Mouse (Mus musculus) midbrain, embryonic 15.5 days (tissue): ENCODE measurements at regions not wholly inside any gene's neighbourhood (a gene's known extent, or its start where the extent isn't known, plus 50 kb on each side); places are given as distances from the start of the nearest gene placed in this dataset.
A peak's percentile ranks its signal among the peaks of the same experiment; 100 is the strongest.

Experiments
- ATAC-seq: fragments of 200-750 bp; cut with Nextera tagmentation; replicated peaks from 2 replicates; pipeline ENCODE4 v1.8.0; 2017; ENCODE audit warnings: moderate TSS enrichment
- H3K27ac ChIP-seq: fragments of 300-500 bp; sonication (generic); 2 replicates; pipeline ENCODE4 v1.5.1; 2015; ENCODE audit warnings: mild to moderate bottlenecking, inconsistent platforms
- H3K27me3 ChIP-seq: fragments of 300-500 bp; sonication (generic); replicated peaks from 2 replicates; pipeline ENCODE4 v1.6.1; 2015; ENCODE audit warnings: inconsistent platforms
- H3K36me3 ChIP-seq: fragments of 300-500 bp; sonication (generic); replicated peaks from 2 replicates; pipeline ENCODE4 v1.6.1; 2015; ENCODE audit warnings: inconsistent platforms
- H3K4me1 ChIP-seq: fragments of 300-500 bp; sonication (generic); 2 replicates; pipeline ENCODE4 v1.6.1; 2015; ENCODE audit warnings: inconsistent platforms
- H3K4me2 ChIP-seq: fragments of 300-500 bp; sonication (generic); 2 replicates; pipeline ENCODE4 v1.6.1; 2015; ENCODE audit warnings: inconsistent platforms, mild to moderate bottlenecking, moderate library complexity
- H3K4me3 ChIP-seq: fragments of 300-500 bp; sonication (generic); 2 replicates; pipeline ENCODE4 v1.5.1; 2015; ENCODE audit warnings: mild to moderate bottlenecking, inconsistent platforms
- H3K9ac ChIP-seq: fragments of 300-500 bp; sonication (generic); 2 replicates; pipeline ENCODE4 v1.6.1; 2015; ENCODE audit warnings: mild to moderate bottlenecking, inconsistent platforms
- H3K9me3 ChIP-seq: fragments of 300-500 bp; sonication (generic); 2 replicates; pipeline ENCODE4 v1.6.1; 2016; ENCODE audit warnings: inconsistent platforms
- WGBS: fragments of 180-500 bp; shearing (Covaris S2); methylation state at CpG from one replicate; pipeline ENCODE4 v1.1.7; 2015; ENCODE audit warnings: mixed read lengths; 5-methylcytosine and 5-hydroxymethylcytosine counted together

GRCm38 (mm10) chr3:104712711-104713110 lies 68.1 kb upstream of the Ppm1j start:
- H3K4me1 ChIP-seq: peaks cover 8% of the 10 kb centered on the region
- no peak overlapping the region for H3K4me2 ChIP-seq
- no peak overlapping the region for H3K4me3 ChIP-seq
- WGBS: 87% methylated on average over 3 of the region's 3 CpGs
- no peaks in the 10 kb centered on the region for H3K27me3 ChIP-seq
- no peak overlapping the region for H3K27ac ChIP-seq
- no peak overlapping the region for H3K9ac ChIP-seq
- H3K9me3 ChIP-seq: no peaks in the 10 kb centered on the region
- H3K36me3 ChIP-seq: no peaks in the 10 kb centered on the region
- no peak for ATAC-seq

- WGBS: 29% methylated on average over 8 of the region's 8 CpGs
- peak; percentile 89 for ATAC-seq
- Histone ChIP-seq H3K36me3 (no peaks in the 10 kb centered on the region), H3K9ac (peak overlapping the region; percentile 27; the same call in 1 of the 2 replicates), H3K4me3 (peak overlapping the region; percentile 23), H3K4me2 (peak overlapping the region; percentile 50), H3K9me3 (no peaks in the 10 kb centered on the region), H3K27ac (no peak overlapping the region), H3K27me3 (no peaks in the 10 kb centered on the region), H3K4me1 (peaks cover 8% of the 10 kb centered on the region)
Measured at GRCm38 (mm10) chr3:104713836-104714631, 66.8 kb upstream of the Ppm1j start.

- peak overlapping the region; percentile 23 for H3K4me3 ChIP-seq
- ATAC-seq: peak; percentile 68
Measured at GRCm38 (mm10) chr3:104714679-104715326, 66.1 kb upstream of the Ppm1j start.

More at GRCm38 (mm10) chr3:104714679-104715326, 66.1 kb upstream of the Ppm1j start:
- H3K9me3 ChIP-seq: no peaks in the 10 kb centered on the region
- H3K9ac ChIP-seq: peak overlapping the region; percentile 27; the same call in 1 of the 2 replicates
- no peaks in the 10 kb centered on the region for H3K27me3 ChIP-seq
- H3K4me1 ChIP-seq: peaks cover 8% of the 10 kb centered on the region
- H3K36me3 ChIP-seq: no peaks in the 10 kb centered on the region
- 51% methylated on average over 11 of the region's 11 CpGs for WGBS
- H3K4me2 ChIP-seq: peak overlapping the region; percentile 50
- no peak overlapping the region for H3K27ac ChIP-seq
